Mouse (Mus musculus) liver, adult (tissue): ENCODE results near the gene Fam163b.

ENCODE experiments used
- GATA4 ChIP-seq: IDR thresholded peaks from 2 replicates; pipeline ENCODE4 v1.6.1; 2014; ENCODE audit warnings: mild to moderate bottlenecking, low read length; ENCODE audit not compliant: insufficient replicate concordance

Fam163b gene

GRCm38 (mm10) chr2:27118452-27118851 lies 23.8 kb downstream of the Fam163b start:
- no peak for TF ChIP-seq GATA4

- no peak for TF ChIP-seq GATA4
These were observed 28.1 kb downstream of the Fam163b start for GRCm38 (mm10) chr2:27114169-27114568.

- no peak for TF ChIP-seq GATA4
These were observed 29.7 kb downstream of the Fam163b start for GRCm38 (mm10) chr2:27112585-27112984.

- TF ChIP-seq GATA4, result no peak
These were observed 33.2 kb downstream of the Fam163b start for GRCm38 (mm10) chr2:27109052-27109451.

- TF ChIP-seq GATA4, result no peak
These were observed 34.1 kb downstream of the Fam163b start for GRCm38 (mm10) chr2:27108144-27108543.

GRCm38 (mm10) chr2:27106816-27107215 lies 35.5 kb downstream of the Fam163b start:
- no peak for TF ChIP-seq GATA4

- no peak for TF ChIP-seq GATA4
These were observed 38.7 kb downstream of the Fam163b start for GRCm38 (mm10) chr2:27103554-27103953.

GRCm38 (mm10) chr2:27097776-27098175 lies 44.5 kb downstream of the Fam163b start:
- TF ChIP-seq GATA4, result peak; percentile 61; the same call in 1 of the 2 replicates

GRCm38 (mm10) chr2:27097241-27097656 lies 45.0 kb downstream of the Fam163b start:
- no peak for TF ChIP-seq GATA4

GRCm38 (mm10) chr2:27096341-27096981 lies 45.8 kb downstream of the Fam163b start:
- TF ChIP-seq GATA4, result no peak

GRCm38 (mm10) chr2:27095178-27095577 lies 47.1 kb downstream of the Fam163b start:
- no peak for TF ChIP-seq GATA4

- peak; percentile 9; the same call in 1 of the 2 replicates for TF ChIP-seq GATA4
These were observed 53.1 kb downstream of the Fam163b start for GRCm38 (mm10) chr2:27089238-27089637.

GRCm38 (mm10) chr2:27088700-27089099 lies 53.6 kb downstream of the Fam163b start:
- TF ChIP-seq GATA4, result no peak

GRCm38 (mm10) chr2:27088071-27088644 lies 54.1 kb downstream of the Fam163b start:
- peak; percentile 64; the same call in 1 of the 2 replicates for TF ChIP-seq GATA4

- no peak for TF ChIP-seq GATA4
These were observed 54.7 kb downstream of the Fam163b start for GRCm38 (mm10) chr2:27087581-27087980.

- TF ChIP-seq GATA4, result no peak
These were observed 55.7 kb downstream of the Fam163b start for GRCm38 (mm10) chr2:27086483-27087010.
